8 mouse cellular contexts compared by ENCODE assay signal in genomic region chr7:80535009-80535744, GRCm38 (mm10). TPM values are rescaled to one million over a fixed set of nuclear protein-coding genes. Genes with fewer than 3 reads are reported as not detected.
A peak's percentile ranks its signal among the peaks of the same experiment; 100 is the strongest.
DNase-seq lines count a peak whose midpoint lies in the region; ATAC-seq and TF ChIP-seq lines count a peak whose summit lies in the region.

TSS of gene Blm (minus strand) at chr7:80535119.

- H3K9ac ChIP-seq in embryonic facial prominence, embryonic 15.5 days: peak within 1 kb of the TSS; percentile 64
- H3K9ac ChIP-seq in limb, embryonic 14.5 days (ENCODE audit: low read depth, low read length, severe bottlenecking): peak within 1 kb of the TSS; percentile 78
- H3K9ac ChIP-seq in midbrain, postnatal 0 days (replicated peaks; ENCODE audit: low read length, poor library complexity, severe bottlenecking): peak within 1 kb of the TSS; percentile 70

- WGBS in bone marrow, adult 2 months: under 1% methylated on average over 43 of the region's 43 CpGs
- under 1% methylated on average over 43 of the region's 43 CpGs for WGBS in embryonic facial prominence, embryonic 15.5 days
- 2% methylated on average over 43 of the region's 43 CpGs for WGBS in limb, embryonic 14.5 days
- under 1% methylated on average over 43 of the region's 43 CpGs for WGBS in midbrain, postnatal 0 days

- no peak for TF ChIP-seq CTCF in bone marrow, adult 2 months (IDR thresholded peaks at IDR 0.05; ENCODE audit: control insufficient read depth, insufficient read depth, low read length)
- TF ChIP-seq CTCF in midbrain, postnatal 0 days (IDR thresholded peaks at IDR 0.05): no peak

- ATAC-seq in embryonic facial prominence, embryonic 15.5 days (ENCODE audit: insufficient number of reproducible peaks, low FRiP score, low TSS enrichment, low read depth): peak; percentile 100
- peak; percentile 100 for ATAC-seq in limb, embryonic 14.5 days (ENCODE audit: low FRiP score, low read depth)
- ATAC-seq in midbrain, postnatal 0 days (ENCODE audit: low FRiP score): peak; percentile 100

- H3K36me3 ChIP-seq in embryonic facial prominence, embryonic 15.5 days: no peaks in the 10 kb centered on the region
- no peaks in the 10 kb centered on the region for H3K36me3 ChIP-seq in limb, embryonic 14.5 days (ENCODE audit: control insufficient read depth, insufficient read depth, low read length)
- H3K36me3 ChIP-seq in midbrain, postnatal 0 days (ENCODE audit: insufficient read depth, low read length): no peaks in the 10 kb centered on the region

- no peaks in the 10 kb centered on the region for H3K27me3 ChIP-seq in embryonic facial prominence, embryonic 15.5 days
- no peaks in the 10 kb centered on the region for H3K27me3 ChIP-seq in limb, embryonic 14.5 days (ENCODE audit: control insufficient read depth, insufficient read depth, low read length)
- H3K27me3 ChIP-seq in midbrain, postnatal 0 days (ENCODE audit: insufficient read depth, low read length): no peaks in the 10 kb centered on the region

- peak within 1 kb of the TSS; percentile 92 for H3K4me2 ChIP-seq in embryonic facial prominence, embryonic 15.5 days (replicated peaks)
- peak within 1 kb of the TSS; percentile 93 for H3K4me2 ChIP-seq in limb, embryonic 14.5 days (replicated peaks; ENCODE audit: low read depth, low read length, severe bottlenecking)
- peak within 1 kb of the TSS; percentile 91 for H3K4me2 ChIP-seq in midbrain, postnatal 0 days (ENCODE audit: low read depth, low read length, poor library complexity, severe bottlenecking)

- peak; percentile 98 for DNase-seq in 416B (ENCODE audit: low read depth)
- peak; percentile 96 for DNase-seq in heart, adult 8-10 months (ENCODE audit: low spot score)
- peak; percentile 98 for DNase-seq in kidney, adult 9 months
- peak; percentile 99 for DNase-seq in limb, embryonic 14.5 days (ENCODE audit: low spot score)
- DNase-seq in midbrain, postnatal 0 days (ENCODE audit: low spot score): peak; percentile 99
- DNase-seq in spleen, postnatal 14 days (ENCODE audit: low spot score in 2 of 2): peak; percentile 94 to 95

- peak; percentile 89 for TF ChIP-seq POLR2A in bone marrow, adult 2 months (IDR thresholded peaks at IDR 0.05; ENCODE audit: borderline replicate concordance, control insufficient read depth, low read depth, low read length)
- no peak for TF ChIP-seq POLR2A in limb, embryonic 14.5 days (IDR thresholded peaks at IDR 0.05; ENCODE audit: borderline replicate concordance, extremely low read depth, insufficient read depth, insufficient read length)

- no peaks in the 10 kb centered on the region for H3K9me3 ChIP-seq in embryonic facial prominence, embryonic 15.5 days (replicated peaks)
- H3K9me3 ChIP-seq in limb, embryonic 14.5 days (ENCODE audit: control insufficient read depth, low read length): no peaks in the 10 kb centered on the region
- H3K9me3 ChIP-seq in midbrain, postnatal 0 days (ENCODE audit: low read length): no peaks in the 10 kb centered on the region

- peak within 1 kb of the TSS; percentile 83 for H3K4me3 ChIP-seq in bone marrow, adult 2 months (replicated peaks; ENCODE audit: control insufficient read depth, low read depth, low read length)
- H3K4me3 ChIP-seq in embryonic facial prominence, embryonic 15.5 days (replicated peaks): peak within 1 kb of the TSS; percentile 76
- H3K4me3 ChIP-seq in limb, embryonic 14.5 days (replicated peaks; ENCODE audit: low read length): peak within 1 kb of the TSS; percentile 74
- H3K4me3 ChIP-seq in midbrain, postnatal 0 days (ENCODE audit: low read depth, low read length): peak within 1 kb of the TSS; percentile 75

- H3K4me1 ChIP-seq in bone marrow, adult 2 months (ENCODE audit: control insufficient read depth, insufficient read depth, low read length): no peaks in the 10 kb centered on the region; the same call in 1 of the 2 replicates
- H3K4me1 ChIP-seq in embryonic facial prominence, embryonic 15.5 days: peaks cover 12% of the 10 kb centered on the region
- peaks cover 3% of the 10 kb centered on the region; the same call in 1 of the 2 replicates for H3K4me1 ChIP-seq in limb, embryonic 14.5 days (ENCODE audit: control insufficient read depth, insufficient read depth, low read length)
- no peaks in the 10 kb centered on the region for H3K4me1 ChIP-seq in midbrain, postnatal 0 days (ENCODE audit: insufficient read depth, low read length)

- H3K27ac ChIP-seq in bone marrow, adult 2 months (ENCODE audit: control insufficient read depth, insufficient read depth, low read depth, low read length, poor library complexity): peak within 1 kb of the TSS; percentile 79
- peak within 1 kb of the TSS; percentile 95 for H3K27ac ChIP-seq in embryonic facial prominence, embryonic 15.5 days (replicated peaks)
- peak within 1 kb of the TSS; percentile 86 for H3K27ac ChIP-seq in limb, embryonic 14.5 days (replicated peaks; ENCODE audit: low read depth, low read length)
- peak within 1 kb of the TSS; percentile 60 for H3K27ac ChIP-seq in midbrain, postnatal 0 days (ENCODE audit: low read depth, low read length)

RNA-seq across cellular contexts. Expression of gene Blm, which starts in this region (rescaled TPM):
- polyA plus RNA-seq in bone marrow, adult 2 months (2011; ENCODE audit: insufficient read depth, insufficient read length, low replicate concordance, missing spikeins): 37.0 and 75.0 TPM in 2 replicates
- polyA plus RNA-seq in embryonic facial prominence, embryonic 15.5 days (2015; fragmentation: Nextera tagmentation; extraction: Ambion mirVana): 17.5 and 18.5 TPM in 2 replicates
- 1 to 10 TPM in 2 of 4 experiments, under 1 TPM in 2; 0.57 to 1.7 (median 1.2) TPM for total RNA-seq in heart, adult 8-10 months (2022)
- polyA plus RNA-seq in limb, embryonic 14.5 days (2012; rRNA removed): 12.9 and 16.2 TPM in 2 replicates
- polyA plus RNA-seq in limb, embryonic 14.5 days (2014; fragmentation: Nextera tagmentation; extraction: Ambion mirVana): 17.8 and 18.6 TPM in 2 replicates
- 6.4 and 8.4 TPM in 2 replicates for total RNA-seq in midbrain, postnatal 0 days (2014; rRNA removed)
- 4.0 and 5.0 TPM in 2 replicates for polyA plus RNA-seq in midbrain, postnatal 0 days (2015; fragmentation: Nextera tagmentation; extraction: Ambion mirVana)

Comparison
In these comparisons a context has a peak if more than half of its experiments do, and no peak if none do; other contexts are left out.
1. Peak in every context shown above with its lines: DNase-seq, ATAC-seq, H3K4me3 ChIP-seq and H3K27ac ChIP-seq.